Mouse (Mus musculus): Measurements from ENCODE around the gene Rab3ip.

Gene Rab3ip

DNA sequence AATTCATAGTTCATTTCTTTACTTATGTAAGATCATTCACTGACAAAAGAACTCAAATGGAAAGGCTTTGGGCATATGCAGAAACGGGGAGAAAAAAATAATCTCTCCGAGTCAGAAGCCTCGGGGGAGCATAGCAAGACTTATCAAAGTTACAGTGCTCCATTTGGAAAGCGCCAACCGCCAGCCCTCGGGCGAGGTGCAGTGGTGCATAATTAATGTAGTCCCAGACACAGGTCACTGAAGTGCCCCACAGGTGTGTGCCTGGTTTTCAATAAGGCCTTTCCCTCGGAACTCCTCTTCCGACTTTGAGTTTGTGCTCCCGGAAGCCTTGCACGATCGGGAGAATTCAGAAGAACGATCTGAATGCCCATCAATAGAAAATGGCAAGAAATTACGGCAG is 11.6 kb upstream of the Rab3ip start:
- DNase-seq (ENCODE audit: low read depth, low spot score): no peak

DNA sequence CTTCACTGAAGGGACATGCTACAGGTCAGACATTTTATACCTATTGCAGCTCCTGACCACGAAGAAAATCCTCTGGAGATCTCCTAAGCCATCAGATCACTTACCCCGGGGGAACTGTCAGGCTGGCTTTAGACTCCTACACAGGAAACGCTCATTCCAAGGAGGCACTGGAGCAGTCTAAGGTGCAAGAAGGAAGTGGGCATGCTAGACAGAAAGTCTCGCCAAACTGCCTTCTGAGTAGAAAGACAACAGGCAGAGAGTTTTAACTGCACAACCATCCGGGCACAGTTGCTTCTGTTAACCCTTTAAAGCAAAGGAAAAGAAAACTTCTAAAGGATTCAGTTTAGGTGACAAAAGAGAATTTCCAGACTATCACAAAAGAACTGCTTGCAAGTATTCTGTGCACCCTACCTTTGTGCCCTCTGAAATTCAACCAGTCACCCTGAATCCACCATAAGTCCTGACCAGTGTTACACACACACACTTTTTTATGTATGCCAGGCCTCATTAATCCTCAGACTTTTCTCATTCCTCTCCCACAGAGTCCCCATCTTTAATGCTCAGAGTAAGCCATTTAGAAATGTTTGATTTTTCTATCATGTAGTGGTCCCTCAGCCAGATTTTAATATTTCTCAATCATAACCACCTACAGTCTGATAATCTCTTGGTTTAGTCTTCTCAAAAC is 7.4 kb upstream of the Rab3ip start:
- DNase-seq (ENCODE audit: low read depth, low spot score): no peak

DNA sequence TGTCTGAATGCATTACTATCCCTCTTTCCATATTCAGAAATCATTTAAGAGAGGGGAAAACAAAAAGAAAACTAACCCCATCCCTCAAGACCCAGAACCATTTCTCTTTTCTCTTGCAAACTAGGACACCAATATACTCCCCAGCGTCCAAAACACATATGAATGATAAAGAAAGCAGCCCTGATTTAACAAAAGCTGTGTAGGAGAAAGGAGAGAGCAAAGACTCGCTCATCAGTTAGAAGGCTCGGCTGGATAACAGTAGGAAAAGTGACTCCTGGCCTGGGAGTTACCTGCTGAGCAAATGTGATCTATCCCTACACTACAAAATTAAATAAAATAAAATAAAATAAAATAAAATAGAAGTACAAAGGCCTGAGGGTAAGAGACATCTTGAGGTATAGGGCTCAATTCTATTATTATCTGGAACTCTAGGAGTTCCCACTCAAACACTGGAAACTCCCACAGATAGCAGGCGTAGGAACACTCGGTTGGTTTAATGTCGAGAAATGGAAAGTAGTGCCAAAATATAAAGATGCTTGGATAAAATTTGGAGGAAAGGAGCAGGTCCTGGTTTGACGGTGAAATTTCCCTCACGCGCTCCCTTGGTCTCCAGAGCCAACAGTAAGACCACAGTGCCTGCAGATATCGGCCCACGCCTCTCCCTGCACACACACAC is 6.1 kb upstream of the Rab3ip start:
- no peak for DNase-seq (ENCODE audit: low read depth, low spot score)

DNA sequence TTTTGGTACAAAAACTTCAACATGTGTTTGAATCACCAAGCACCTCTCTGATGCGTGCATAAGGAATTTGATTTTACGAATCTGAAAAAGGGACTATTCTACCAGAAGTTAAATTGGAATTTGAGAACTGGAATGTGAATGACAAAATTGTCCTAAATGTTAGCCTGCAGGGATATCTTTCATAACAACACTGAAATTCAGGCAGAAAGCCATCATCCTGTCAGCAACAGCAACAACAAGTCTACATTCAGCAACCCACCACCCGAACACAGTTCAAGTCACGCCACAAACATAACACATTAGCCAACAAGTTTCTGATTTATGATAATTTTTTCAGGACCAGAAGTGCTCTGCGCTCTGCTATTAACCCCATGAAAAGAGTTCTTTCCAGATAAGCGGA is 4.6 kb upstream of the Rab3ip start:
- DNase-seq (ENCODE audit: low read depth, low spot score): no peak

DNA sequence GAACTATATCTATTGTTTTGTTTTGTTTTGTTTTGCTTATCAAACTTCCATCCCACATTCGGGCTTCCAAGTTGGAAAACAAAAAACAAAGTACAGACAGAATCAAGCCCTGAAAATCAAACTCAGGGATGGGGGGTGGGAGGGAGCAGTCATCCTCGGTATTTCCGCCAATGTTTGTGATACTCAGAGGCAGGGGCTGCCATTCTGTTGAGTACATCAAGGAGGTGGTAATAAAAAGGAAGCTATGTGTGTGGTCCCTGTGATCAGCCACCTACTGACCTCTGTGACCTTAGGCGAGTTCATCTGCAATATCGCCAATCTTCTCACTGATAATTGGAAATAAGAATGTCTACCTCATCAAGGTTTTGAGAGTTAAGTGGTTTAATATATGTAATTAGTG is 317 bp upstream of the Rab3ip start:
- no peak for DNase-seq (ENCODE audit: low read depth, low spot score)

DNA sequence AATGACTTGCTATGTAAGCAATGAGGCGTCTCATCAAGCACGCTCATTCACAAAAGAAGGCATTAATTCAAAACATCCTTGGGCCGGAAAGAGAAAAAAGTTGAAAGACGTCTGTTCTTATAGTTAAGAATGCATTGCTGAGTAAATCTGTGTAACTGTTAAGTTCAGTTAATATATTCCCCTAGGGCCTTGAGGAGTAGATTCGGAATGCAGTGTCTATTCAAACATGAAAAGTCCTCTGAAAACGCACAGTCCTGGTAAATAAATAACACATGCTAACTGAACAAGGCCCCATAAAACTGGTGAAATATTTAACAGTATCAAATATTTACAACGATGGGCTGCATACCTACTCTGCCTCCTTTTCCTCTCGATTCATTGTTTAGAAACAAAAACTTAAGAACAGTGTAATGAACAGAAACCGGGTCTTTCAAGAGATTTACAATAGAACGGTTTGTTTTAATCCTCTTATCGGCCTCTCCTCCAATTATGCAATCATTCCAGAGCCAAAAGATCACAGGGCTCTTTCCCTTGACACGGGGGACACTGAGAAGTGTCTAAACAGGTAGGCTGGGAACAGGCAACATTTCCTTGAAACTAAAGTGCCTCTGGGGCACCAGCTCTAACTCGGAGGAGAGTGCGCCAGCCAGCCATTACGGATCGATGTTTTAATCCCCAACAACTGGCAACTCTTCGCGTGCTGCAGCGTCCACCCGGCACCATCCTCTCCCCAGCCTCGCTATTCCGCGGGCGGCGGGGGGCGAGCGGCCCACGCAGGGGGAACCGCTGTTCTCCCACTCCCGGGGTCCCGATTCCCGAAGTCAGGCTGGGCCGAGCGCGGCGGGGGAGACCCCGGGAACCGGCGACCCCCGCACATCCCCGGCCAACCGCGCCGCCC is 1.2 kb downstream of the Rab3ip start:
- DNase-seq (ENCODE audit: low read depth, low spot score): no peak

DNA sequence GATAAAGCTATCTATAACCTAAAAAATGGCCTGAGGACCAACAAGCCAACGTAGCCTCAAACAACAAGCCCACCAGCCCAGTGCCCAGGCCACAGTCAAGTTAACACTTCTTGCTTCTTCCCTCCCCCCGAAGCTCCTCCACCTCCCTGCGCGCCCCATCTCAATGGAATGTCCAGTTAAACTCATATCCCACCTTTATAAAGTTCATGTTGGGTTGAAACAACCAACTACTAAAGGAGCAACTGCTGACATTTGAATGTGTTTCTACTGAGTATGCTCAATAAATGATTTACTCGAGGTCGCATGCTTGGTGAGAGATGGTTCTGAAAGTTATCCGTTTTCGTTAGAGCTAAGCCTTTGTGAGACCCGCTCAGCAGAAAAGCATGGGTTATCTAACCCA is 2.2 kb downstream of the Rab3ip start:
- DNase-seq (ENCODE audit: low read depth, low spot score): no peak

DNA sequence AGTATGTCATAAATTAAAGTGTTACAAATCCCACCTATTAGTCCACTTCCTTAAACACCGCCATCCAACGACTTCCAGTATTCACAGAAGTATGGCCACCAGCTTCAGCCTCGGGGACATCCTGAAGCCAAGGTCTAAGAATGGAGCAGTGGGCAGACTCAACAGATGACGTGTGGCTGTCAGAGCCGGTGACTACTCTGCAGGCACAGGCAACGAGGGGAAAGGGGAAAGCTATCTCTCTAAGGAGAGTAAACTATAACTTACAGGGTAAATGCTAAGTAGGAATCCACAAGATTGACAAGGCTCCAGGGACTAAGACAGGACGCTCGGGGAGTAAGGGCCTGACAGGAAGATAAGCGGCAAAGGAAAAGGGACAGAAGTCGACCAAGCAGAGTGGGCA is 5.6 kb downstream of the Rab3ip start:
- DNase-seq (ENCODE audit: low read depth, low spot score): no peak

DNA sequence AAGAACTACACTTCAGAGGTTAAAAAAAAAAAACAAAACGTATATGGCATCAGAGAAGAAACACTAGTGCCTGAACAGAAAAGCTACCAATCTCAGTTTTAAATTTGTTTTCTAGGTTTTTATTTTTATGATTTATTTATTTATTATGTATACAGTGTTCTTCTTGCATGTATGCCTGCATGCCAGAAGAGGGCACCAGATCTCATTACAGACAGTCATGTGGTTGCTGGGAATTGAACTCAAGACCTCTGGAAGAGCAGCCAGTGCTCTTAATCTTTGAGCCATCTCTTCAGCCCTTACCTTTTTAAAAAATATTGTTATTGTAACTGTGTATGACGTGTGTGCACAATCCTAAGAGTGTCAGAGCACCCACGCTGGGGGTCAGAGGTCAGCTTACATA is 6.4 kb downstream of the Rab3ip start:
- DNase-seq (ENCODE audit: low read depth, low spot score): no peak

DNA sequence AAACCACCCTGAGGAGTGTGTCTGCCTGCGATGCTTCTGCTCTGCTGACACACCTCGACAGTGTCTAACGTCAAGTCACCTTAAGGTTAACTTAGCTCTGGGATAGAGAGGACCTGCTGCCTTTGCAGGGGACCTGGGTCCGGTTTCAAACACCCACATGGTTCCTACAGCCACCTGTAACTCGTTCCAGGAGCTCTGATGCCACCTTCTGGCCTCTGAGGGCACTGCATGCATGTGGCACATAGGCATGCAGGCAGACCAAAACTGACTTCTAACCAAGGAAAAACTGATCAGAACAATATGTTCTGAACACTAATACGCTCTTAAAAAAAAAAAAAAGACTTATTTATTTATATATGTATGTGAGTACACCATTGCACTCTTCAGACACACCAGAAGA is 7.5 kb downstream of the Rab3ip start:
- DNase-seq (ENCODE audit: low read depth, low spot score): peak; percentile 76

DNA sequence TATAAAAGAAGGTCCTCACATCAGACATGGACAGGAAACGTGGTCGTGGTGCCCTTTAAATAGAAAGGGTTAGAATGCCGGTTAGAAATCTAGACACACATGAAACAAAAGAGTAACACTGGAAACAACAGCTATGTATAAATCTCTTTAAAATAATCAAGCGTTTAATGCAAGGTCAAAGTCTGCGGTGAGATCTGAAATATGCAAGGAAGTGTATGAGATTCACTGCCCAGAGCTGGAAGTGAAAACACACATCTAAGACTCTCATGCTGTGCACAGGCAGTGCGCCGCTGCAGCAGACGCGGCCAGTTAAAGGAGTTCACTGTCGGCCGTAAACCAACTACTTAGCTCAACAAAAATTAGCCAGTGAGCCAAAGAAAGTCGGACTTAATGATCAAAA is 15.5 kb downstream of the Rab3ip start:
- DNase-seq (ENCODE audit: low read depth, low spot score): no peak

DNA sequence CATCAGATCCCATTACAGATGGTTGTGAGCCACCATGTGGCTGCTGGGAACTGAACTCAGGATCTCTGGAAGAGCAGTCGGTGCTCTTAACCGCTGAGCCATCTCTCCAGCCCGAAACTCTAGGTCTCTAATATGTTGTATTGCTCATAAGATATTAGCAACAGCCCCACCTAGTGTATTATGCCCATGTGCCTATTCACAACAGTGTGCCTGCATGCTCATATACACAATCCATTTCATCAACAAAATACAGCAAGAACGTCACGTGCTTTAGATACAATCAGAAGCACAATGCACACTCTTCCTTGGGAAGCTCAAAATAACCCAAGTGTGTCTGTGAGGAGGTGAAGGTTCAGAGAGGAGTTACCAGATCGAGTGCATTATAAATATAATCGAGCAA is 16.8 kb downstream of the Rab3ip start:
- no peak for DNase-seq (ENCODE audit: low read depth, low spot score)

DNA sequence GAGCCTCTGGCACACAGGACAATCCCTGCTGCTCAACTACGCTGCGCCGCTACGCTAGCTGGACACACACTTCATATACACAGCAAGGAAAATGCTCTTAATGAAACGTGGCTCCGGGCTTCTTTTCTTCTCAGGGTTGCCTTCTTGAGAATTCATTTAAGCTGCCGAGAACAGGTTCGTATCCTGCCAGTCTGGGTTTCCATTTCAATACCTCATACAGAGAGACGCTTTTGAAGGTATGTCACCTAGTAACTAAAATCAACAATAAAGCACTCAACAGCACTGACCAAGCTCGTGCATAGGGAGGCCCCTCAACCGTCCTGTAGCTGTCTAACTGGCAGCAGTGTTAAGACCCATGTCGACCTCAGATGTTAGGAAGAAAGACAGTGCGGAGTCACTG is 18.2 kb downstream of the Rab3ip start:
- no peak for DNase-seq (ENCODE audit: low read depth, low spot score)

DNA sequence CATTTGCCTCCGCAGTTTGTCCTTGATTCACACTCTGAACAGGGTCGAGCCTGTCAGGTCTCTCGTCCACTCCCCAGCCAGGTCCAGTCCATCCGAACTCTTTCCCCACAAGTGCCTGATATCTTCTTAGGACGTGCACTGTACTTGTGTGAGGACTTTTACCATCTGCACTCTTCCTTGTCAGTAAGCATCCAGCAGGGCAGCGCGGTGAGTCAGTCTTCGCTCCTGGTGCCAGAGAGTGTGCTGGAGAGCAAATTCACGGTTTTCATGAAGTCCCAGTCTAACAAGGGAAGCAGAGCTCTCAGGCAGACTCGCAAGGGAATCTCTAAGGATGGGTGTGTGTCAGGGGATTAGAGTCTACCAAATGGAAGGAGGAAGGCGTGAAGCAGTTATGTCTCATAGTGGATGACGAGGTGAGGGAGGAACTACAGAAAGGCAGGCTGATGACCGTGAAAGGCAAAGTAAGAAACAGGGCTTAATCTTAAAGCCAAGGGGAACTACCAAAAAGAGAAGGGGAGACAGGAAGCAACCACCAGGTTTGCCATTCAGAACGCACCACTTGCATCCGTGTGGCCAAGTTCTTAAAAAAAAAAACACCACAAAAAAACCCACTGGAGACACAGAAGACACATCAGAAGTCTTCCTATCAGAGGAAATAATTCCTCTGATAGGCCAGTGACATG is 18.9 kb downstream of the Rab3ip start:
- DNase-seq (ENCODE audit: low read depth, low spot score): no peak

DNA sequence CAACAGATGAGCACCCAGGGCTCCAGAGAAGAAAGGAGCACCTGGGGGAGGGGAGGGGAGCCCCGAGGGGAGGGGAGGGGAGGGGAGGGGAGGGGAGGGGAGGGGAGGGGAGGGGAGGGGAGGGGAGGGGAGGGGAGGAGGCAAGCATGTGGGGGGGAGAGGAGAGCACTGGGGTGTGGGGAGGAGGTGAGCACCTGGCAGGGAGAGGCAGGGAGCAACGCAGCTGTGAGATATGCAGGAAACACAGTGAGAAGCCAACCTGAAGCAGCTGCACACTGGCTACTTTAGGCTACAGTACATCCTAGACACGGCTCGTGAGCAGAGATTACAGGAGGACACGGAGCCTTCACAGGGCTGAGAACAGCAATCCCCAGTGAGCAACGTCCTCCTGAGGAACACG is 19.6 kb downstream of the Rab3ip start:
- DNase-seq (ENCODE audit: low read depth, low spot score): no peak

DNA sequence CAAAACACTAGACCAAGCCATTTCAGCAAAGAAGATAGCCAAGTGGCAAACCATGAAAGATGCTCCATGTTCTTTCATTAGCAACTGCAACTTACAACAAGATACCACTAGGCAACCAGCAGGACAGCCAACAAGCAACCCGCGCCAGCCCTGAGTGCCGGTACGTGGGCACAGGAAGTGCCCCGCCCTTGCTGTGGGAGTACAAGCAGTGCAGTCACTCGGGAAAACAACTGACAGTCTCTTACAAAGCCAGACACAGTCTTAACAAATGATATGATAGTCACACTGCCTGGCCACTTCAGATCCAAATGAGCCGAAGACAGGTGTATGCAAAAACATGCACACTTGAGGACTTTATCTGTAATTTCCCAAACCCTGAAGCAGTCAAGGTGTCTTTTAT is 20.1 kb downstream of the Rab3ip start:
- no peak for DNase-seq (ENCODE audit: low read depth, low spot score)

DNA sequence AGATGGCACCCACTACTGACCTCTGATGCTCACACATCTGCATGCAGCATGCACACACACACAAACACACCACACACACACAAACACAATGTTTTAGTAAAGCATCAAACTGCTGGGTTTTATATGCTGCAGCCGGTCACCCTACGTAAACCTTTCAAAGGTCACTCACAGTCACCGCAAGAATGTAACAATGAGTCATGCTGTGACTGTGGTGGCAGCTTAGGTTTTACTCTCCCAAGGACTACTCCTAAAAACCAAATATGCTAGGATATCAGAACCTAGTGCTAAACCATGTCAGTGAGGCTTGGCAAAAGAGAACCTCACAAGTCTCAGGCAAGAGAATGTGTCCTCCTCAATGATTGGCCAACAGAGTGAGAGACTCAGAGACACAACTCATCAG is 21.7 kb downstream of the Rab3ip start:
- DNase-seq (ENCODE audit: low read depth, low spot score): no peak

DNA sequence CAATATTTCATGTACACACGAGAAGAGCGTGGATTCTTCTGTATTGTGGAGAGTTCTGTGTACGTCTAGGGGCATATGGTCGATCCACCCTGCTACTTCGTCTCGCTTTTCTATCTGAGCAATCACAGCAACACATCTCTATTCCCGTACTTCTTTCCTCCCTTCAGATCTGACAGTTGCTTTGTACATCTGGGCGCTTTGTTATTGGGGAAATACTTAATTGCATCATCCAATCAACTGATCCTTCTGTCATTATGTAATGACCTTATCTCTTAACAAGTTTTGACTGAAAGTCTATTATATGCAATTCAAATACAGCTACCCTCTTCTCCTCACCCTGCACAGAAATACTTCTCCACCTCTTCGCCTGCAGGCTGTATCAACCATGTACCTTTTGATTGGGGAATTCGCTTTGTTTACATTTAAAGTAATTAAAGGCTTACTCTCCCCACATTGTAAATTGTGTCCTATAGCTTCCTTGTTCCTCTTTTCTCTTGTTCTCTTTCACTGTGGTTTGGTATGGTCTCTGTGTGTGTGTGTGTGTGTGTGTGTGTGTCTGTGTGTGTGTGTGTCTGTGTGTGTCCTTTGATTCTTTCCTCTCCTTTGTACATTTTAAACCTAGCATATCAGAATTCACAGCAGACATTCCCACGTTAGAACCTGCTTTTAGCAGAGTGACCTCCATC is 24.0 kb downstream of the Rab3ip start:
- no peak for DNase-seq (ENCODE audit: low read depth, low spot score)

DNA sequence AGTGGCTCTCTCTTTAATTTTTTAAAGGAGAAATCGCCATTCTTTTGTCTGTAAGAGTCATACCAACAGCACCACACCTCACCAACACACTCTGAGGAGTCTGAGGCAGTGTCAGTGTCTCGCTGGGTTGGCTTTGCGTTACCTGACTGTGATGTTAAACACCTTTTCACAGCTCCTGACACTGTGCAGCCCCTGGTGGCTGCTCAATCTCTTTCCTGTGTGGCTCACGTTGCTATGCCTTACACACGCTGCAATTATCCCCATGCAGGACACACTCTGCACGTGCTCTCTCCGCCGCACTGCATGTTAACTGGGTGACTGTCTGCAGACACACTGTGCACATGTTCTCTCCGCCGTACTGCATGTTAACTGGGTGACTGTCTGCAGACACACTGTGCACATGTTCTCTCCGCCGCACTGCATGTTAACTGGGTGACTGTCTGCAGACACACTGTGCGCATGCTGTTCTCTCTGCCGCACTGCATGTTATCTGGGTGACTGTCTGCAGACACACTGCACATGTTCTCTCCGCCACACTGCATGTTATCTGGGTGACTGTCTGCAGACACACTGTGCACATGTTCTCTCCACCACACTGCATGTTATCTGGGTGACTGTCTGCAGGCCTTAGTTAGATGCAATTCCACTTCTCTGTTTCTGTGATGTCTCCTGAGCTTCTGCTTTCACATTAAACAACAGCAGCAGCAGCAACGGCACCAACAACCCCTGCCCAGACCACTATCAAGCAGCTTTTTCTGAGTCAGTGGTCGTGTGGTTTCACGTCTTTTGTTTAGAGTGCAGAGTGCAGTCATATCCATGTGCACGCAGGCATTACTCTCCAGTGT is 26.7 kb downstream of the Rab3ip start:
- DNase-seq (ENCODE audit: low read depth, low spot score): peak; percentile 44

DNA sequence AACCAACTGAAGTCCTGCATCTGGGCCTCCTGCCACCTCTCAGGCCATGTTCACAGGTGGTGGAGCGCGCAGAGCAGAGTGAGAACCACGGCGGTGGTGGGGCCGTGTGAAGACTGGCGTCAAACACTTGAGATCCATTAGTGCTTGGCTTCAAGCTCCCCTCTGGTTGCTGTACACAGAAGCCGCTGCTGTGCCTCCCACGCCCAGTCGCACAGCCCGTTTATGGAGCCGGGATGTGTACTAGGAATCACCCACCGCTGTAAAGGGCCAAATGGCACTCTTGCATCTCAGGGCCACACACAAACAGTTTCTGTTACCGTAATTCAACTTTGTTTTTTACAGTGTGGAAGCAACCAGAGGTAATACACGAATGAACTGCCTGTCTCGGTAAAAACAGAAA is 28.4 kb downstream of the Rab3ip start:
- no peak for DNase-seq (ENCODE audit: low read depth, low spot score)

DNA sequence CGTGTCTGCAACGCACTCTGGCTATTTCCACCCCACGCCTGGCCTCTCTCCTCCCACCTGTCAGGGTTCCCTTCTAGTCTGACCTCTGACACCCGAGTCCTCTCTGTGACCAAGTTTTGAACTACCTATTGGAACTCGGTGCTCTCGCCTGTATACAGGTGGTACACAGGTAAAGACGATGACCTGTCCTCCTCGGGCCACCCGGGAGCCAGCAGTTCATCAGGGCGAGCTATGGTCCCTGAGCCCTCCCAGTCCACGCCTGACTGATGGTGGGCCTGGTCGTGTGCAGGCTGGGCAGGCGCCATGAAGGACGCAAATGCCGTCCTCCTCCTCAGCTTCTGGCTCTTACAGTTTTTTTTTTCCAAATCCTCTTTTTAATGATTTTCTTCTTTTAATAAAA is 29.2 kb downstream of the Rab3ip start:
- no peak for DNase-seq (ENCODE audit: low read depth, low spot score)
